Mouse (Mus musculus) embryonic facial prominence, embryonic 11.5 days (tissue): ENCODE results near the gene Sox21. TPM values are rescaled to one million over a fixed set of nuclear protein-coding genes. Genes with fewer than 3 reads are reported as not detected.
A peak's percentile ranks its signal among the peaks of the same experiment; 100 is the strongest.

ENCODE experiments used
- ATAC-seq: fragments of 200-750 bp; cut with Nextera tagmentation; replicated peaks from 2 replicates; pipeline ENCODE4 v1.8.0; 2017; ENCODE audit warnings: low read depth; ENCODE audit not compliant: insufficient number of reproducible peaks, low FRiP score, low TSS enrichment
- DNase-seq: peaks from one replicate; pipeline ENCODE4 v3.0.0-alpha.2; 2015; ENCODE audit warnings: low spot score
- H3K27ac ChIP-seq: fragments of 300-500 bp; sonication (generic); replicated peaks from 2 replicates; pipeline ENCODE4 v1.5.1; 2014; ENCODE audit warnings: mild to moderate bottlenecking, low read depth, low read length, control low read depth
- H3K27me3 ChIP-seq: fragments of 300-500 bp; sonication (generic); 2 replicates; pipeline ENCODE4 v1.6.1; 2014; ENCODE audit warnings: mild to moderate bottlenecking, low read length, moderate library complexity, mixed read lengths; ENCODE audit not compliant: control insufficient read depth, insufficient read depth
- H3K36me3 ChIP-seq: fragments of 300-500 bp; sonication (generic); replicated peaks from 2 replicates; pipeline ENCODE4 v1.6.1; 2014; ENCODE audit warnings: low read depth, mild to moderate bottlenecking, low read length, moderate library complexity, mixed read lengths; ENCODE audit not compliant: control insufficient read depth, insufficient read depth
- H3K4me1 ChIP-seq: fragments of 300-500 bp; sonication (generic); 2 replicates; pipeline ENCODE4 v1.6.1; 2014; ENCODE audit warnings: low read length, mixed read lengths; ENCODE audit not compliant: control insufficient read depth, insufficient read depth
- H3K4me2 ChIP-seq: fragments of 300-500 bp; sonication (generic); 2 replicates; pipeline ENCODE4 v1.6.1; 2014; ENCODE audit warnings: low read depth, mild to moderate bottlenecking, control low read depth, low read length, moderate library complexity
- H3K4me3 ChIP-seq: fragments of 300-500 bp; sonication (generic); 2 replicates; pipeline ENCODE4 v1.5.1; 2014; ENCODE audit warnings: low read depth, low read length, control low read depth
- H3K9ac ChIP-seq: fragments of 300-500 bp; sonication (generic); replicated peaks from 2 replicates; pipeline ENCODE4 v1.6.1; 2014; ENCODE audit warnings: mild to moderate bottlenecking, control low read depth, low read length
- H3K9me3 ChIP-seq: fragments of 300-500 bp; sonication (generic); replicated peaks from 2 replicates; pipeline ENCODE4 v1.6.1; 2016; ENCODE audit warnings: mild to moderate bottlenecking, low read length, inconsistent platforms, mixed read lengths; ENCODE audit not compliant: control insufficient read depth
- WGBS: fragments of 180-500 bp; shearing (Covaris S2); extraction: QIAGEN DNeasy Blood & Tissue Kit; methylation state at CpG from one replicate; pipeline ENCODE4 v1.1.7; 2014; 5-methylcytosine and 5-hydroxymethylcytosine counted together
- polyA plus RNA-seq: library from polyadenylated mRNA; unstranded; fragments of >200 nt; fragmentation: Nextera tagmentation; extraction: Ambion mirVana; gene quantifications from 2 replicates; pipeline ENCODE4 v1.2.1, GENCODE M21; 2014

Sox21 gene
- polyA plus RNA-seq, 1 experiment from 2014 or later: 5.0 TPM

DNA sequence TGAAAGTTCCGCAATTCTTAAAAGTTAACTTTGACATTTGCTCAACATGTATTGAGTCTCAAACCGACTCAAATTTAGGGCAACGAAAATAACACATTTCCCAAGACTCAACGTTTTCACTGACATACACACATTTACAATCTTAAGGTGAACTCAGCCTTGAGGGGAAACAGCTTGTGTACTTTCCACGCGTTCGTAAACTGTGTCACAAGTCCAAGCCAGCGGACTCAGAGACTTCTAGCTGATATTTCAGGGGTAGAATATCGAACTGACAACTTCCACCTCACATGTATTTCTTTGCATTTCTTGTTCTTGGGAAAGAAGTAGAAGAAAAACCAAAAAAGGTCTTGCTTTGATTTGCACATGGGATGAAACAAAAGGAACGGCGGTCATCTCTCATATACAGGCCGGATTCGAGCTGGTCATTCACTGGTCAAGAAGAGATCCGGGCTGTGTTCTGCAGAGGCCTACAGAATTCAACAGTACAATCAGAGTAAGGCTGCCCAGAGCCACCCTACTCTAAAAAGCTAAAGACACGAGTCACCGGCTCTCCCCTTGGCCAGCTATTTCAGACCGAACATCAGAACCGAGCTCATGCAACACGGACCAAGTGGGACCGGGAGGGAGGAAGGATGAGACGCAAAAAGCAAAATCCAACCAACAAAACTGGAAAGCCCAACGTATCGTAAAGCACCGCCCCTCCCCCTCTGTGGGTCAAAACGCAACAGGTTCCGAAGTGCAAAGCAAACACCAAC lies 2.9 kb downstream of the Sox21 start:
- no peak overlapping the region for H3K27ac ChIP-seq

DNA sequence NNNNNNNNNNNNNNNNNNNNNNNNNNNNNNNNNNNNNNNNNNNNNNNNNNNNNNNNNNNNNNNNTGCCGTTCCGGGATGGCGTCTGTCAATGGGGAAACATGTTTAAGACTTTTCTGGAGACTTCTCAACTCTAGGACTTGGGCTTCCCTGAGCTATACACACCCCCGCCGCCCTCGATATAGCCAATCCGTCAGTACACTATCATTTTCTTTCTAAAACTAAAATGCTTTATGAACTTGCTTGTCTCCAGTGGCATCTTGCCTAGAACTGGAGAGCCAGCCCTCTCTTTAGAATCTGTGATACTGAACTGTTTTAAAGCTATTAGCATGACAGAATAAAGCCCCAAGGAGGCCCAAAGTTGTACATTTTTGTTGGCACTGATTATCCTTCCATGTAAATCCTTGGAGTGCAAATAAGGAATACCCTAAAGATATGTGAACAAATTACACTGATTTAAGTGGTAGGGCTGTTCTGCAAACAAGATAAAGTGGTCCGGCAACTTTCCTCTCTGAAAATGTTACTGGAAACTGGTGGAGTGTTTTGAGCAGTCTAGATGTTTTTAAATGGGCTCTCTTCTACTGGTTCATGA lies 4.4 kb downstream of the Sox21 start:
- peaks cover 58% of the 10 kb centered on the region for H3K27me3 ChIP-seq
- no peak overlapping the region for H3K27ac ChIP-seq

More for the DNA sequence above, 2.9 kb downstream of the Sox21 start:
- Histone ChIP-seq H3K4me1 (peaks cover 13% of the 10 kb centered on the region), H3K27me3 (peaks cover 53% of the 10 kb centered on the region), H3K9me3 (no peaks in the 10 kb centered on the region), H3K4me3 (peak overlapping the region; percentile 53), H3K9ac (peak overlapping the region; percentile 52), H3K36me3 (no peaks in the 10 kb centered on the region), H3K4me2 (peak overlapping the region; percentile 92)
- peak; percentile 38 for DNase-seq
- ATAC-seq: no peak
- WGBS: 3% methylated on average over 26 of the region's 26 CpGs

DNA sequence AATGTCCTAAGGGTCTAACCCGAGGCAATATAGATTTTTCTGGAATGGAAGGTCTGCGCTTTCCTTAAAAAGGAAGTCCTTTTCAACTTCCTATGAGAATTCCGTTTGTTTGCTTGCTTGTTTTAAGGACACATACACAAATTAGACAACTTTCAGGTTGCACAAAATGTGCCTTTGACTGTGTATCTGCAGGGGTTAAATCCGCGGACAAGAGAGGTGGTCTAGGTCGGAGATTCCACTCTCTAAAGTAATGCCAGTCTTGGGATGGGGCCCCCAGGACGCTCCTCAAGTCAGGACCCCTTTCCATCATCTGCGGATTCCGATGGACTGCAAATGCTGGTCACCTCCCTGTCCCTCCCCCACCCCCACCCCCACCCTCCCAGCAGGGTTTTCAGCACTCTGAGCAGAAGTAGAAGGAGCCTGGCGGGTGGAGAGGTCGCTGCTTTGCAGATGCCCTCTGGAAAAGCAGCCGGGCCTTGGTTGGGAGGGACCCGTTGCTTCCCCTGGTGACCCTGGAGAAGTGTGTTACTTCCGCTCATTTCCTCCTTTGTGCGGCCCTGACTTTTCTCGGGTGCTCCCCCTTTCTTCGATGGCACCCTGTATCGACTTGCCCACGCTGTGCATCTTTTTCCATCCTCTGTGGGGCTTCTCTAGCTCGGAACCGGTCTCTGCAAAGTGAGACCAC lies 10.2 kb downstream of the Sox21 start:
- Histone ChIP-seq H3K4me2 (no peak overlapping the region), H3K9me3 (no peaks in the 10 kb centered on the region), H3K4me1 (peaks cover 4% of the 10 kb centered on the region), H3K27ac (no peak overlapping the region), H3K4me3 (no peak overlapping the region), H3K9ac (no peak overlapping the region), H3K27me3 (peaks cover 58% of the 10 kb centered on the region), H3K36me3 (no peaks in the 10 kb centered on the region)
- DNase-seq (no peak), ATAC-seq (no peak)
- WGBS: under 1% methylated on average over 21 of the region's 21 CpGs

More for the DNA sequence above, 4.4 kb downstream of the Sox21 start:
- no peak overlapping the region for H3K9ac ChIP-seq
- DNase-seq: peak; percentile 34
- no peaks in the 10 kb centered on the region for H3K9me3 ChIP-seq
- peaks cover 17% of the 10 kb centered on the region for H3K4me1 ChIP-seq
- under 1% methylated on average over 8 of the region's 8 CpGs for WGBS
- no peak for ATAC-seq
- no peak overlapping the region for H3K4me3 ChIP-seq
- H3K4me2 ChIP-seq: no peak overlapping the region
- no peaks in the 10 kb centered on the region for H3K36me3 ChIP-seq

DNA sequence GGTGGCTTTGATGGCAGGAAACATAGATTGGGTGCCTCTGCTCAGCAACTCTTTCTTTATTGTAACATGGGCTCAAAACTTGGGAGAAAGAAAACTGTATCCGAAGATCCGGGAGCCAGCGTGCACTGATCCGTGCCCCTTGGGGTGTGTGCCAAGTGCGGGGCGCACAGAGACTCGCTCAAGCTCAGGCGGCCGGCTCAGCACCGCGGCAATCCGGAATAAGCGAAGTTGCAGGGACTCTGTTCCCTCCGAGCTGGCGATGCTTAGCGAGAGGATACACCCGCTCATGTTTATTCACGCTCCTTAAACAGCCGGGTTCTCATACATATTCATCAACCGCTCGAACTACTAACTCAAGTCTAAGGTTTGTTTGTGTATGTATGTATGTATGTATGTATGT lies 10.9 kb downstream of the Sox21 start:
- no peak for ATAC-seq
- no peaks in the 10 kb centered on the region for H3K36me3 ChIP-seq
- H3K9ac ChIP-seq: no peak overlapping the region
- H3K9me3 ChIP-seq: no peaks in the 10 kb centered on the region
- no peak overlapping the region for H3K4me2 ChIP-seq
- peaks cover 52% of the 10 kb centered on the region for H3K27me3 ChIP-seq
- 1% methylated on average over 21 of the region's 21 CpGs for WGBS
- H3K4me1 ChIP-seq: peaks cover 4% of the 10 kb centered on the region; the same call in 1 of the 2 replicates
- peak; percentile 60 for DNase-seq
- H3K4me3 ChIP-seq: no peak overlapping the region; the same call in 1 of the 2 replicates
- H3K27ac ChIP-seq: no peak overlapping the region

DNA sequence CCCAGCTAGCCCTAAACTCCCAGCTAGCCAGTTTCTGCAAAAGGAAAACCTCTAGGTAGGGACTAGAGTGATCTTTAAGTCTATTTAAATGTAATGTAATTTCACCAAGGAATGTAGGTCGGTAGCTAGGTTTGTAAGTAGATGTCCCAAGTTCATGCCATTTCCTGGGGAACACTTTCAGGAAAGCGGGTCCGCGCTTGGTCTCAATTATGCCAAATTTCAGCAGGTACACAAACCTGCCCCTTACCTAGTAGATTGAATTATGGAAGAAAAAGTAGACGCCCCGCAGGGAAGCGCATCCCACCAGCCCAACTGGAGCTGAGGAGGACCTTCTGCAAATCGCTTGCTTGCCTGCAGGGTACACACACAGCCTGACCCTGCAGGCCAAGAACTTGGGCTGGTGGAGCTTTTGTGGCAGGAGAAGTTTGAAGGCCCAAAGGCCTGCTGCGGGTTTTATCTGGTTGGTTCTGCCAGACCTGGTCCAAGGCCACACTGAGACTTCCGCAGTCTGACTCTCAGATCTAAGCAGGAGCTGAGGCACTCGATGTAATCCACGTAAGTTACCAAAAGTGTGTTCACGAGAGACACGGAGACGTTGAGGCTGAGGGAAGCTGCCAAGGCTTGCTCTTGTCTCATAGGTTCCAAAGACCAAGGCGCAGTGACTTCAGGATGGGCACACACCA lies 11.6 kb downstream of the Sox21 start:
- WGBS: 8% methylated on average over 16 of the region's 16 CpGs
- no peak overlapping the region for H3K4me2 ChIP-seq
- no peak overlapping the region for H3K9ac ChIP-seq
- no peak for ATAC-seq
- no peaks in the 10 kb centered on the region for H3K9me3 ChIP-seq
- H3K4me1 ChIP-seq: peaks cover 4% of the 10 kb centered on the region; the same call in 1 of the 2 replicates
- no peak overlapping the region for H3K27ac ChIP-seq
- DNase-seq: peak; percentile 13
- H3K27me3 ChIP-seq: peaks cover 50% of the 10 kb centered on the region
- no peak overlapping the region for H3K4me3 ChIP-seq
- no peaks in the 10 kb centered on the region for H3K36me3 ChIP-seq

DNA sequence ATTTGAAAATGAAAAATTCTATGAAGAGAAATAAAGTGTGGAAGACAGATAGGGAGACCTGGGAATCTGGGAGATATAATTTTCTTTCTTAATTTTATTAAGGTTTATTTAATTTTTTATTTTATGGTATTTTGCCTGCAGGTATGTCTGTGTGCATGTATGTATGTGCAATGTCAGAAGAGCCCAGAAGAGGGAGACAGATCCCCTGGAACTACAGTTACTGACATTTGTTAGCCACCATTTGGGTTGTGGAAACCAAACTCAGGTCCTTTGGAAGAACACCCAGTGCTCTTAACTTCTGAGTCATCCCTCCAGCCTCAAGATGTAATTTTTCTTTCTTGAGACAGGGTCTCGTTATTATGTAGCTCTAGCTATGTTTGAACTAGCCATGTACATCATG lies 15.9 kb downstream of the Sox21 start:
- 81% methylated on average over 1 of the region's 1 CpGs for WGBS
- no peak overlapping the region for H3K9ac ChIP-seq
- H3K27ac ChIP-seq: no peak overlapping the region
- no peaks in the 10 kb centered on the region for H3K9me3 ChIP-seq
- H3K4me2 ChIP-seq: no peak overlapping the region
- ATAC-seq (no peak), DNase-seq (no peak)
- H3K4me1 ChIP-seq: no peaks in the 10 kb centered on the region; the same call in 1 of the 2 replicates
- H3K27me3 ChIP-seq: peaks cover 23% of the 10 kb centered on the region
- H3K36me3 ChIP-seq: no peaks in the 10 kb centered on the region
- no peak overlapping the region for H3K4me3 ChIP-seq

- no peaks in the 10 kb centered on the region for H3K27me3 ChIP-seq
- H3K9me3 ChIP-seq: no peaks in the 10 kb centered on the region
- no peak overlapping the region for H3K4me2 ChIP-seq
- no peak overlapping the region for H3K27ac ChIP-seq
- no peaks in the 10 kb centered on the region for H3K4me1 ChIP-seq
- no peak overlapping the region for H3K9ac ChIP-seq
- DNase-seq (no peak), ATAC-seq (no peak)
- 92% methylated on average over 8 of the region's 8 CpGs for WGBS
- H3K36me3 ChIP-seq: no peaks in the 10 kb centered on the region
- no peak overlapping the region for H3K4me3 ChIP-seq
Observed at GRCm38 (mm10) chr14:118216826-118217225, 20.0 kb downstream of the Sox21 start.
